Mouse (Mus musculus) heart, postnatal 0 days (tissue): ENCODE measurements around the gene Runx1.
A peak's percentile ranks its signal among the peaks of the same experiment; 100 is the strongest.

Experiments
- CTCF ChIP-seq: IDR thresholded peaks from 2 replicates; pipeline ENCODE4 v1.5.1; 2016; ENCODE audit warnings: antibody characterized with exemption, control low read depth, low read depth
- EP300 ChIP-seq: IDR thresholded peaks from 2 replicates; pipeline ENCODE4 v1.6.1; 2016; ENCODE audit warnings: antibody characterized with exemption, low read depth

GRCm38 (mm10) chr16:92827663-92828307 is 1.8 kb upstream of the Runx1 start:
- TF ChIP-seq CTCF (peak; percentile 58), EP300 (no peak)
